In the genomic region with DNA sequence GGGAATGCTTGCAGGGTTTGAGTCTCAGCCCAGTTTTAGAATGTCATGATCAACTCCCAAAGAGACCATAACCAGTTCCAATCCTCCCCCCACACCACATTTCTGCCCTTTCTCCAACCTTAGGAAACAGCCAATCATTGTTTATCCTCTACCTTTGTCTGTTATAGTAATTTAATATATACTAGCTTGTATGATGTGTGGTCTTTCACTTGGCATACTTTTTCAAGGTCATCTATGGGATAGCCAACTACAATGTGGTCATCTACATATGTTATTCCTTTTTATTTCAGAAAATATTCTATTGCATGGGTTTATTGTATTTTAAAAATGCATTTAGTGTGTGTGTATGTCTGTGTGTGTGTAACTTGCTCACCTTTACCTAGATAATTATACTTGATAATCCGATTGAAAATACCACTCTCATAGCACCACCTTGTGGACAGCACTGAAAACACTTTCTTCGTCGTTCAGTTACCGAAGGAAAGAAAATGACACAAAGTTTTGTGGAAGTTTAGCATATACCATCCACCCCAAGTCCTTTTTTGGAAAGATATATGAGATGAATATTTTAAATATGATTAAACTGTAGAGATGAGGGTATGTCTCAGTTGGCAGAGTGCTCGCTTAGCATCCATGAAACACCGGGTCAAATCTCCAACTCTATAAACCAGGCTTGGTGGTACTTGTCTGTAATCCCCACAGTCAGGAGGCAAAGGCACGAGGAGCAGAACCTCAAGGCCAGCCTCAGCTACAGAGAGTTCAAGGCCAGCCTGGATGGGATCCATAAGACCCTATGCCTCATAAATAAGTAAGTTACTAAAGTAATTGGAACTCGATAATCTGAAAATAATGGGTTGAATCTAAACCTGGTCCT, we compare ENCODE assay signal across 8 mouse cellular contexts. TPM values are rescaled to one million over a fixed set of nuclear protein-coding genes. Genes with fewer than 3 reads are reported as not detected.
DNase-seq lines count a peak whose midpoint lies in the region.

No protein-coding gene starts in this region.

- intact Hi-C loops in heart, postnatal 10 days (cut with DNase I) = loop anchor here (1.0 to 10.0 kb wide), 4 partner anchors 57 to 620 kb away; no protein-coding TSS in a partner anchor

- DNase-seq in heart, postnatal 10 days = peak; percentile 24 to 51
- no peak for DNase-seq in heart, adult 8-10 months (ENCODE audit: low spot score)
- peak; percentile 18 for DNase-seq in urinary bladder, postnatal 25 days (ENCODE audit: low spot score)
- no peak for DNase-seq in urinary bladder, postnatal 10 days (ENCODE audit: low spot score)
- peak; percentile 16 for DNase-seq in embryo, embryonic 11.5 days (ENCODE audit: low read depth, low spot score)
- peak; percentile 31 for DNase-seq in lung, postnatal 25 days (ENCODE audit: low spot score)
- no peak for DNase-seq in right cerebral cortex, postnatal 25 days
- no peak for DNase-seq in c-Kit-positive CD71-positive TER-119-positive erythroid progenitor cells, embryonic 14.5 days (ENCODE audit: low spot score)

RNA-seq across cellular contexts. Expression of a gene that starts 37.7 kb away (rescaled TPM):
- total RNA-seq in heart, postnatal 10 days (2021) = under 1 TPM; 0.12 to 0.32 TPM
- under 1 TPM; 0.12 to 0.57 (median 0.20) TPM for total RNA-seq in heart, adult 8-10 months (2022)

Comparison
In these comparisons a context has a peak if more than half of its experiments do, and no peak if none do; other contexts are left out.
1. DNase-seq: peak in heart, postnatal 10 days (2 of 2), urinary bladder, postnatal 25 days (single experiment), embryo, embryonic 11.5 days (single experiment) and lung, postnatal 25 days (single experiment); none in heart, adult 8-10 months (single experiment), urinary bladder, postnatal 10 days (single experiment), right cerebral cortex, postnatal 25 days (single experiment) and c-Kit-positive CD71-positive TER-119-positive erythroid progenitor cells, embryonic 14.5 days (single experiment).